Mouse (Mus musculus) intestine, embryonic 16.5 days (tissue): ENCODE data around the gene Specc1l. TPM values are rescaled to one million over a fixed set of nuclear protein-coding genes. Genes with fewer than 3 reads are reported as not detected.
A peak's percentile ranks its signal among the peaks of the same experiment; 100 is the strongest.

Source experiments
- ATAC-seq: fragments of 200-750 bp; cut with Nextera tagmentation; 2 replicates; pipeline ENCODE4 v1.8.0; 2017; ENCODE audit warnings: moderate TSS enrichment, moderate library complexity
- H3K27ac ChIP-seq: fragments of 300-500 bp; sonication (generic); 2 replicates; pipeline ENCODE4 v1.5.1; 2014; ENCODE audit warnings: mild to moderate bottlenecking, low read length
- H3K27me3 ChIP-seq: fragments of 300-500 bp; sonication (generic); replicated peaks from 2 replicates; pipeline ENCODE4 v1.6.1; 2014; ENCODE audit warnings: low read length, control low read depth, mixed read lengths; ENCODE audit not compliant: control insufficient read depth, insufficient read depth
- H3K36me3 ChIP-seq: fragments of 300-500 bp; sonication (generic); 2 replicates; pipeline ENCODE4 v1.6.1; 2014; ENCODE audit warnings: low read length, control low read depth; ENCODE audit not compliant: control insufficient read depth, insufficient read depth
- H3K4me1 ChIP-seq: fragments of 300-500 bp; sonication (generic); 2 replicates; pipeline ENCODE4 v1.6.1; 2014; ENCODE audit warnings: low read length, control low read depth, mixed read lengths; ENCODE audit not compliant: control insufficient read depth, insufficient read depth
- H3K4me2 ChIP-seq: fragments of 300-500 bp; sonication (generic); 2 replicates; pipeline ENCODE4 v1.6.1; 2014; ENCODE audit warnings: low read depth, low read length, control low read depth
- H3K4me3 ChIP-seq: fragments of 300-500 bp; sonication (generic); 2 replicates; pipeline ENCODE4 v1.5.1; 2014; ENCODE audit warnings: mild to moderate bottlenecking, low read length
- H3K9ac ChIP-seq: fragments of 300-500 bp; sonication (generic); 2 replicates; pipeline ENCODE4 v1.6.1; 2014; ENCODE audit warnings: low read depth, low read length
- H3K9me3 ChIP-seq: fragments of 300-500 bp; sonication (generic); 2 replicates; pipeline ENCODE4 v1.6.1; 2016; ENCODE audit warnings: low read length, control low read depth; ENCODE audit not compliant: control insufficient read depth
- WGBS: fragments of 180-500 bp; shearing (Covaris S2); extraction: QIAGEN DNeasy Blood & Tissue Kit; methylation state at CpG from one replicate; pipeline ENCODE4 v1.1.7; 2014; 5-methylcytosine and 5-hydroxymethylcytosine counted together
- polyA plus RNA-seq: library from polyadenylated mRNA; unstranded; fragments of >200 nt; fragmentation: Nextera tagmentation; extraction: Ambion mirVana; gene quantifications from 2 replicates; pipeline ENCODE4 v1.2.1, GENCODE M21; 2015

The Specc1l gene
- polyA plus RNA-seq, 1 experiment from 2014 or later = 22.1 TPM

DNA sequence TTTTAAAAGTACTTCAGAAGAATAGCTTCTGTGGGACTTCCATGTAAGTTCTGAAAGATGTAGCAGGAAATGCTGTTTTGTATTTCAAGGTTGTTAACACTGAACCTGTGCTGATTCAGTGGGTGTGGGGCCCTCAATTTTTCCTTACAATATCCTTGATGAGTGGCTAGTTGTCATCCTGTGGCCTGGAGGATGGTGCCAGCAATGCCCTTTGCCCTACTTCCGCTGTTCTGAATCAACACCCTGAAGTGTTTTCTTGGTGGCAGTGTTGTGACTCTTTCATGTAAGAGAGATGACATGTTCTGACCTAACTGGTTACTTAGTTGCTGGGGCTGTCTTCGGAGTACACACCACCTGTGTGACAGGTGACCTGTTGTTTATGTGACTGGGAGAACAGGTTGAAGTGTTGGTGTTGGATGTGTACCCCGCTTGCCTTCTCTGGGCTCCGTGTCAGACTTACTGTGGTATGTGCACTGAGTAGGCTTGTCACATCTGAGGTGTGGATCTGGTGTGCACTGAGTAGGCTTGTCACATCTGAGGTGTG, 20.8 kb downstream of the Specc1l start:
- no peak overlapping the region for H3K9ac ChIP-seq

GRCm38 (mm10) chr10:75233489-75233888, 21.6 kb downstream of the Specc1l start:
- no peaks in the 10 kb centered on the region for H3K27me3 ChIP-seq
- peak; percentile 76 for ATAC-seq
- H3K4me2 ChIP-seq = no peak overlapping the region
- H3K4me3 ChIP-seq = no peak overlapping the region
- H3K4me1 ChIP-seq = no peaks in the 10 kb centered on the region; the same call in 1 of the 2 replicates
- H3K9me3 ChIP-seq = no peaks in the 10 kb centered on the region
- WGBS = 55% methylated on average over 2 of the region's 2 CpGs
- H3K9ac ChIP-seq = no peak overlapping the region
- H3K36me3 ChIP-seq = 0 out of 2 replicates have a peak, but pooled peaks cover under 1% of the 10 kb centered on the region
- no peak overlapping the region for H3K27ac ChIP-seq

More for the DNA sequence above, 20.8 kb downstream of the Specc1l start:
- Histone ChIP-seq H3K36me3 (0 out of 2 replicates have a peak, but pooled peaks cover 6% of the 10 kb centered on the region), H3K9me3 (no peaks in the 10 kb centered on the region), H3K27me3 (no peaks in the 10 kb centered on the region), H3K27ac (no peak overlapping the region), H3K4me2 (no peak overlapping the region), H3K4me3 (no peak overlapping the region), H3K4me1 (no peaks in the 10 kb centered on the region; the same call in 1 of the 2 replicates)
- WGBS = 94% methylated on average over 4 of the region's 4 CpGs
- no peak for ATAC-seq

- H3K36me3 ChIP-seq = no peaks in the 10 kb centered on the region
- no peak for ATAC-seq
- no peaks in the 10 kb centered on the region for H3K27me3 ChIP-seq
- peaks cover 3% of the 10 kb centered on the region; the same call in 1 of the 2 replicates for H3K4me1 ChIP-seq
- no peak overlapping the region for H3K4me3 ChIP-seq
- H3K9me3 ChIP-seq = no peaks in the 10 kb centered on the region
- 84% methylated on average over 2 of the region's 2 CpGs for WGBS
- no peak overlapping the region for H3K27ac ChIP-seq
- H3K9ac ChIP-seq = no peak overlapping the region
- no peak overlapping the region for H3K4me2 ChIP-seq
Measured at GRCm38 (mm10) chr10:75235726-75236125, 23.9 kb downstream of the Specc1l start.

- 87% methylated on average over 3 of the region's 3 CpGs for WGBS
- Histone ChIP-seq H3K9me3 (no peaks in the 10 kb centered on the region), H3K36me3 (no peaks in the 10 kb centered on the region), H3K4me3 (no peak overlapping the region), H3K4me1 (peaks cover 5% of the 10 kb centered on the region; the same call in 1 of the 2 replicates), H3K27ac (no peak overlapping the region), H3K4me2 (no peak overlapping the region), H3K9ac (no peak overlapping the region), H3K27me3 (no peaks in the 10 kb centered on the region)
- no peak for ATAC-seq
Measured at GRCm38 (mm10) chr10:75236156-75236555, 24.3 kb downstream of the Specc1l start.

GRCm38 (mm10) chr10:75237166-75237565, 25.3 kb downstream of the Specc1l start:
- H3K27me3 ChIP-seq = no peaks in the 10 kb centered on the region
- H3K9ac ChIP-seq = no peak overlapping the region
- H3K4me1 ChIP-seq = peaks cover 5% of the 10 kb centered on the region; the same call in 1 of the 2 replicates
- H3K36me3 ChIP-seq = no peaks in the 10 kb centered on the region
- H3K4me3 ChIP-seq = no peak overlapping the region
- no peak overlapping the region for H3K4me2 ChIP-seq
- no peak overlapping the region for H3K27ac ChIP-seq
- no peak for ATAC-seq
- WGBS = 97% methylated on average over 2 of the region's 2 CpGs
- H3K9me3 ChIP-seq = no peaks in the 10 kb centered on the region

DNA sequence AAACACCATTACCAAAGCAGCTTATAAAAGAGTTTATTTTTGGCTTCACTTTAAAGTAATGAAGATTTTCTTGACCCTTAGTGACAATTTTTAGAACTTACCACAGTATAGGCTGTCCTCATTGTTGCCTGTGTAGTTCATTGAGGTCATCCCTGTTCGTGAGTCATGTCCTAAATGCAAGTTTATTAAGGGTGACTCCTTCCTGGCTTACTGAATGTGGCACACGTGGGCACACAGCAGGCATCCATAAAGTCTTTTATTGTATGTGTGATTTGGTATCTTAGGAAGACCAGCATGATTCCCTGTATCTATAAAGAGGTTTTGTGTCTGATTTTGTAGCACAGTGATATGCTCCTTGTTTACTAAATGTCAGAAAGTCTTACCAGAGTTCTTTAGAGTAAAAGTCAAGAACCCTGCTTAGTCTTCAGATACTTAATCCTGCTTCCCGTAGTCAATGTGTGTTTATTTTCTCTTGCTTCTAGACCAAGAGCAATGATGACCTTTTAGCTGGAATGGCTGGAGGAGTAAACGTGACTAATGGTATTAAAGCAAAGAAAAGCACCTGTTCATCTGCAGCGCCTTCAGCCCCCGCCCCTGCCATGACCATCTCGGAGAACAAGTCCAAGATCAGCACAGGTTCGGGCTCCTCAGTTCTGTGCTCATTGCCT, 28.8 kb downstream of the Specc1l start:
- Histone ChIP-seq H3K27me3 (no peaks in the 10 kb centered on the region), H3K4me3 (no peak overlapping the region), H3K4me2 (no peak overlapping the region), H3K9ac (no peak overlapping the region), H3K36me3 (peaks cover 7% of the 10 kb centered on the region), H3K27ac (no peak overlapping the region), H3K9me3 (no peaks in the 10 kb centered on the region), H3K4me1 (peaks cover 5% of the 10 kb centered on the region; the same call in 1 of the 2 replicates)
- WGBS = 75% methylated on average over 8 of the region's 8 CpGs
- ATAC-seq = no peak; the same call in 1 of the 2 replicates

GRCm38 (mm10) chr10:75245806-75246205, 33.9 kb downstream of the Specc1l start:
- Histone ChIP-seq H3K27ac (no peak overlapping the region), H3K9me3 (no peaks in the 10 kb centered on the region), H3K4me3 (no peak overlapping the region), H3K4me2 (no peak overlapping the region), H3K27me3 (no peaks in the 10 kb centered on the region), H3K4me1 (peaks cover 3% of the 10 kb centered on the region; the same call in 1 of the 2 replicates), H3K36me3 (peaks cover 18% of the 10 kb centered on the region), H3K9ac (no peak overlapping the region)
- ATAC-seq = no peak
- 91% methylated on average over 13 of the region's 13 CpGs for WGBS

DNA sequence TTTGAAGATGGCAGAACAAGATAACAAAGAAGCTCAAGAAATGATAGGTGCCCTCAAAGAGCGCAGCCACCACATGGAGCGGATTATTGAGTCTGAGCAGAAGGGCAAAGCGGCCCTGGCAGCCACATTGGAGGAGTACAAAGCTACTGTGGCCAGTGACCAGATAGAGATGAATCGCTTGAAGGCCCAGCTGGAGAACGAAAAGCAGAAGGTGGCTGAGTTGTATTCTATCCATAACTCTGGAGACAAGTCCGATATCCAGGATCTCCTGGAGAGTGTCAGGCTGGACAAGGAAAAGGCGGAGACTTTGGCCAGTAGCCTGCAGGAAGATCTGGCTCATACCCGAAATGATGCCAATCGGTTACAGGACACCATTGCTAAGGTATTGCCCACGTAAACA, 34.5 kb downstream of the Specc1l start:
- no peak overlapping the region for H3K4me2 ChIP-seq
- no peak overlapping the region for H3K27ac ChIP-seq
- H3K27me3 ChIP-seq = no peaks in the 10 kb centered on the region
- no peak overlapping the region for H3K4me3 ChIP-seq
- H3K4me1 ChIP-seq = no peaks in the 10 kb centered on the region
- WGBS = 89% methylated on average over 10 of the region's 10 CpGs
- H3K9ac ChIP-seq = no peak overlapping the region
- no peaks in the 10 kb centered on the region for H3K9me3 ChIP-seq
- peaks cover 18% of the 10 kb centered on the region for H3K36me3 ChIP-seq
- ATAC-seq = no peak

- peaks cover 15% of the 10 kb centered on the region for H3K36me3 ChIP-seq
- no peaks in the 10 kb centered on the region for H3K9me3 ChIP-seq
- no peak for ATAC-seq
- no peaks in the 10 kb centered on the region for H3K27me3 ChIP-seq
- no peak overlapping the region for H3K4me3 ChIP-seq
- H3K27ac ChIP-seq = no peak overlapping the region
- WGBS = 65% methylated on average over 2 of the region's 2 CpGs
- H3K4me2 ChIP-seq = no peak overlapping the region
- no peak overlapping the region for H3K9ac ChIP-seq
- H3K4me1 ChIP-seq = no peaks in the 10 kb centered on the region
Measured at GRCm38 (mm10) chr10:75251011-75251410, 39.1 kb downstream of the Specc1l start.
